ENCODE assay signal across 15 mouse cellular contexts in the genomic region with DNA sequence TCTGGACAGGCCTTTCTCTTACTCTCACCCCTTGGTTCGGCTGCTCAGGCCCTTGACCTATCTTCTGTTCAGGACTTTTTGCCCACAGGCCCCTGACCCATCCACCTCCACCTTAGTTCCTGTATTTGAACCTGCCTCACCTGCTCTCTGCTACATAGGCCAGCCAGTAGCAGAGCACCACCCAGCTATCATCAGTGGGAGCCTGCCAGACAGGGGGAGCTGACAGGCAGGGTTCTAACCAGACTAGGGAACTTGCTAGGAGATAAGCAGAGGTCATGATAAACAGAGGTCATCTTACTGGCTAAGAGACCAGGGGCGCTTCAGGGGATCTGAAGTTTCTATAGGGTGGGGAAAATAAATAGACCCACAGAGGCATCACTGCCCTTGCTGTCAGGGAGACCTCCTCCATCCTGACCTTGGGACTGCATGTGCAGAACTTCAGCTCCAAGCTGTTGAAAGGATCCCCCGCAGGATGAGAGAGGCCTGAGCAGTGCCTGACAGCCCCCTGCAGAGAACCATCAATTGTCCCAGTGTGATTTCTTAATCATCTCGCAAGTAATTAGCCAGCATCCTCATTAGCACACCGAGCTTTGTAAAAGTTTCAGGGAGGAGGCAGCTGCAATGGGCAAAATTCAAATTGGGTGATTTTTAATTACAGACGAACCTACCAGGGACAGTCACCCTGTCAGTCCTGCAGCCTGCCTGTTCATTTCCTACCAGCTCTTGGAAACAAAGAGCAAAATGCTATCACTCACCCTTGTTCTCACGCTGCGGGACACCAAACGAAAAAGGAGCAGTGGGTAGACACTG.
DNase-seq lines count a peak whose midpoint lies in the region; ATAC-seq and TF ChIP-seq lines count a peak whose summit lies in the region.
"Had no signal": no experiment of that assay in that cellular context is flagged by ENCODE, and none has a peak within 500 bp of the region (broad histone marks: within the 10 kb centered on the region; RNA-seq: fewer than 3 reads in every experiment).

No protein-coding gene starts in this region.

- no peak overlapping the region for H3K4me3 ChIP-seq in neural tube, embryonic 12.5 days
- no peak overlapping the region for H3K4me3 ChIP-seq in neural tube, embryonic 15.5 days (replicated peaks)
- H3K4me3 ChIP-seq in forebrain, embryonic 12.5 days (replicated peaks) = no peak overlapping the region
- no peak overlapping the region for H3K4me3 ChIP-seq in hindbrain, embryonic 16.5 days (ENCODE audit: low read length)
- no peak overlapping the region for H3K4me3 ChIP-seq in heart, adult 2 months
- H3K4me3 ChIP-seq: embryonic facial prominence, embryonic 10.5 days; left cerebral cortex, adult 2 months had no signal

- WGBS in neural tube, embryonic 12.5 days = 14% methylated on average over 9 of the region's 9 CpGs
- 17% methylated on average over 9 of the region's 9 CpGs for WGBS in neural tube, embryonic 15.5 days
- 6% methylated on average over 9 of the region's 9 CpGs for WGBS in forebrain, embryonic 12.5 days
- WGBS in hindbrain, embryonic 16.5 days = 18% methylated on average over 9 of the region's 9 CpGs
- 20% methylated on average over 9 of the region's 9 CpGs for WGBS in heart, adult 2 months

- 0 out of 2 replicates have a peak, but pooled peaks have one; percentile 41 for ATAC-seq in neural tube, embryonic 12.5 days (ENCODE audit: low FRiP score, low read depth)
- no peak for ATAC-seq in neural tube, embryonic 15.5 days (ENCODE audit: low FRiP score)
- peak; percentile 78 for ATAC-seq in forebrain, embryonic 12.5 days (ENCODE audit: low FRiP score)
- peak; percentile 58; the same call in 1 of the 2 replicates for ATAC-seq in hindbrain, embryonic 16.5 days
- ATAC-seq in erythroblast, adult 5-6 weeks (replicated peaks; ENCODE audit: low FRiP score, poor library complexity, severe bottlenecking) = no peak
- ATAC-seq: intestine, embryonic 16.5 days had no signal

- no peaks in the 10 kb centered on the region for H3K36me3 ChIP-seq in neural tube, embryonic 12.5 days
- H3K36me3 ChIP-seq in neural tube, embryonic 15.5 days = no peaks in the 10 kb centered on the region
- no peaks in the 10 kb centered on the region for H3K36me3 ChIP-seq in forebrain, embryonic 12.5 days (replicated peaks)
- H3K36me3 ChIP-seq in hindbrain, embryonic 16.5 days (ENCODE audit: control insufficient read depth, insufficient read depth, low read length) = no peaks in the 10 kb centered on the region
- no peaks in the 10 kb centered on the region for H3K36me3 ChIP-seq in heart, adult 2 months (ENCODE audit: control insufficient read depth, insufficient read depth, low read length)
- H3K36me3 ChIP-seq: embryonic facial prominence, embryonic 10.5 days; G1E had no signal

- H3K4me1 ChIP-seq in neural tube, embryonic 12.5 days = peaks cover 14% of the 10 kb centered on the region; the same call in 1 of the 2 replicates
- H3K4me1 ChIP-seq in neural tube, embryonic 15.5 days = peaks cover 11% of the 10 kb centered on the region
- peaks cover 26% of the 10 kb centered on the region for H3K4me1 ChIP-seq in forebrain, embryonic 12.5 days
- peaks cover 4% of the 10 kb centered on the region for H3K4me1 ChIP-seq in hindbrain, embryonic 16.5 days (ENCODE audit: control insufficient read depth, insufficient read depth, low read depth, low read length)
- H3K4me1 ChIP-seq in heart, adult 2 months (ENCODE audit: control insufficient read depth, insufficient read depth, low read length) = no peaks in the 10 kb centered on the region

- peaks cover 15% of the 10 kb centered on the region for H3K27me3 ChIP-seq in neural tube, embryonic 12.5 days (replicated peaks)
- peaks cover 14% of the 10 kb centered on the region; the same call in 1 of the 2 replicates for H3K27me3 ChIP-seq in neural tube, embryonic 15.5 days (replicated peaks)
- no peaks in the 10 kb centered on the region for H3K27me3 ChIP-seq in forebrain, embryonic 12.5 days
- H3K27me3 ChIP-seq in hindbrain, embryonic 16.5 days (replicated peaks; ENCODE audit: control insufficient read depth, insufficient read depth, low read length) = no peaks in the 10 kb centered on the region
- no peaks in the 10 kb centered on the region for H3K27me3 ChIP-seq in heart, adult 2 months (ENCODE audit: control insufficient read depth, insufficient read depth, low read length)

- TF ChIP-seq CTCF in heart, adult 2 months (IDR thresholded peaks at IDR 0.05) = no peak

- H3K79me2 ChIP-seq in heart, adult 2 months (replicated peaks; ENCODE audit: control insufficient read depth, insufficient read depth, low read length) = no peaks in the 10 kb centered on the region

- intact Hi-C loops in heart, adult 2 months (cut with DNase I) = no loop called here

- H3K9ac ChIP-seq in neural tube, embryonic 12.5 days = no peak overlapping the region
- H3K9ac ChIP-seq in neural tube, embryonic 15.5 days (replicated peaks) = no peak overlapping the region
- H3K9ac ChIP-seq in forebrain, embryonic 12.5 days = peak overlapping the region; percentile 12; the same call in 1 of the 2 replicates
- H3K9ac ChIP-seq in hindbrain, embryonic 16.5 days (ENCODE audit: low read depth, low read length) = 0 out of 2 replicates have a peak overlapping the region, but pooled peaks have one; percentile 25
- H3K9ac ChIP-seq in heart, adult 2 months (ENCODE audit: low read depth, low read length) = no peak overlapping the region

- TF ChIP-seq EP300 in heart, adult 2 months (IDR thresholded peaks at IDR 0.05; ENCODE audit: insufficient read depth, low read depth, low read length) = no peak

- no peaks in the 10 kb centered on the region for H3K9me3 ChIP-seq in neural tube, embryonic 12.5 days
- H3K9me3 ChIP-seq in neural tube, embryonic 15.5 days (replicated peaks) = no peaks in the 10 kb centered on the region
- H3K9me3 ChIP-seq in forebrain, embryonic 12.5 days = no peaks in the 10 kb centered on the region
- no peaks in the 10 kb centered on the region for H3K9me3 ChIP-seq in hindbrain, embryonic 16.5 days (ENCODE audit: control insufficient read depth, low read length)
- H3K9me3 ChIP-seq: embryonic facial prominence, embryonic 10.5 days had no signal

- no peak overlapping the region for H3K27ac ChIP-seq in neural tube, embryonic 12.5 days
- no peak overlapping the region for H3K27ac ChIP-seq in neural tube, embryonic 15.5 days (replicated peaks)
- peak overlapping the region; percentile 77 for H3K27ac ChIP-seq in forebrain, embryonic 12.5 days
- no peak overlapping the region for H3K27ac ChIP-seq in hindbrain, embryonic 16.5 days (ENCODE audit: low read depth, low read length)
- H3K27ac ChIP-seq in heart, adult 2 months = no peak overlapping the region
- H3K27ac ChIP-seq: embryonic facial prominence, embryonic 10.5 days; kidney, postnatal 0 days; left cerebral cortex, adult 2 months had no signal

- no peak overlapping the region for H3K4me2 ChIP-seq in neural tube, embryonic 12.5 days (replicated peaks)
- H3K4me2 ChIP-seq in neural tube, embryonic 15.5 days = no peak overlapping the region
- H3K4me2 ChIP-seq in forebrain, embryonic 12.5 days = peak overlapping the region; percentile 11; the same call in 1 of the 2 replicates
- 0 out of 2 replicates have a peak overlapping the region, but pooled peaks have one; percentile 13 for H3K4me2 ChIP-seq in hindbrain, embryonic 16.5 days (ENCODE audit: low read length)

- no peak for DNase-seq in ovary, postnatal 10 days (ENCODE audit: low spot score)
- no peak for DNase-seq in heart, adult 2 months
- DNase-seq: cerebellum, postnatal 36 days; gastrocnemius, postnatal 10 days; spleen, adult 18-20 months had no signal

- no peak for TF ChIP-seq POLR2A in heart, adult 2 months (IDR thresholded peaks at IDR 0.05; ENCODE audit: insufficient read depth, low read depth, low read length)

Comparison
In these comparisons a context has a peak if more than half of its experiments do, and no peak if none do; other contexts are left out.
1. ATAC-seq: peak in neural tube, embryonic 12.5 days (single experiment), forebrain, embryonic 12.5 days (single experiment) and hindbrain, embryonic 16.5 days (single experiment); none in neural tube, embryonic 15.5 days (single experiment) and erythroblast, adult 5-6 weeks (single experiment).
2. H3K4me2 ChIP-seq: peak in forebrain, embryonic 12.5 days (single experiment) and hindbrain, embryonic 16.5 days (single experiment); none in neural tube, embryonic 12.5 days (single experiment) and neural tube, embryonic 15.5 days (single experiment).
3. H3K9ac ChIP-seq: peak in forebrain, embryonic 12.5 days (single experiment) and hindbrain, embryonic 16.5 days (single experiment); none in neural tube, embryonic 12.5 days (single experiment), neural tube, embryonic 15.5 days (single experiment) and heart, adult 2 months (single experiment).